Mouse (Mus musculus): ENCODE data around the gene Klf12. TPM values are rescaled to one million over a fixed set of nuclear protein-coding genes. Genes with fewer than 3 reads are reported as not detected.

Gene Klf12
- total RNA-seq, 2 experiments from 2014 or later, result 10.0 to 12.8 TPM

- intact Hi-C loops (cut with DNase I), result no loop called here
- DNase-seq, result no peak
These were observed 44.6 kb downstream of the Klf12 start for GRCm38 (mm10) chr14:100239874-100240273.

- intact Hi-C loops (cut with DNase I), result no loop called here
- DNase-seq, result no peak
These were observed 47.7 kb downstream of the Klf12 start for GRCm38 (mm10) chr14:100236757-100237156.

- intact Hi-C loops (cut with DNase I), result no loop called here
- DNase-seq, result no peak
These were observed 48.7 kb downstream of the Klf12 start for GRCm38 (mm10) chr14:100235746-100236145.

GRCm38 (mm10) chr14:100231384-100231783, 53.1 kb downstream of the Klf12 start:
- intact Hi-C loops (cut with DNase I), result no loop called here

GRCm38 (mm10) chr14:100228120-100228519, 56.4 kb downstream of the Klf12 start:
- intact Hi-C loops (cut with DNase I), result no loop called here
- no peak for DNase-seq

More at GRCm38 (mm10) chr14:100231384-100231783, 53.1 kb downstream of the Klf12 start:
- DNase-seq, result no peak

GRCm38 (mm10) chr14:100227717-100228116, 56.8 kb downstream of the Klf12 start:
- intact Hi-C loops (cut with DNase I), result no loop called here
- no peak for DNase-seq

- DNase-seq, result no peak
These were observed 60.3 kb downstream of the Klf12 start for GRCm38 (mm10) chr14:100224151-100224550.

GRCm38 (mm10) chr14:100222260-100222659, 62.2 kb downstream of the Klf12 start:
- no peak for DNase-seq
- intact Hi-C loops (cut with DNase I), result no loop called here

More at GRCm38 (mm10) chr14:100224151-100224550, 60.3 kb downstream of the Klf12 start:
- intact Hi-C loops (cut with DNase I), result no loop called here

- no peak for DNase-seq
- intact Hi-C loops (cut with DNase I), result no loop called here
These were observed 69.2 kb downstream of the Klf12 start for GRCm38 (mm10) chr14:100215213-100215785.

- intact Hi-C loops (cut with DNase I), result no loop called here
- peak; percentile 19 to 27 for DNase-seq
These were observed 71.4 kb downstream of the Klf12 start for GRCm38 (mm10) chr14:100213066-100213465.

- intact Hi-C loops (cut with DNase I), result no loop called here
These were observed 72.7 kb downstream of the Klf12 start for GRCm38 (mm10) chr14:100211826-100212117.

GRCm38 (mm10) chr14:100211036-100211825, 73.2 kb downstream of the Klf12 start:
- intact Hi-C loops (cut with DNase I), result no loop called here
- peak; percentile 32 to 62 for DNase-seq

More at GRCm38 (mm10) chr14:100211826-100212117, 72.7 kb downstream of the Klf12 start:
- DNase-seq, result no peak

GRCm38 (mm10) chr14:100209814-100210419, 74.6 kb downstream of the Klf12 start:
- DNase-seq, result no peak
- intact Hi-C loops (cut with DNase I), result no loop called here

- DNase-seq, result no peak
- intact Hi-C loops (cut with DNase I), result no loop called here
These were observed 77.4 kb downstream of the Klf12 start for GRCm38 (mm10) chr14:100207081-100207480.

- no peak for DNase-seq
These were observed 78.3 kb downstream of the Klf12 start for GRCm38 (mm10) chr14:100206207-100206606.

GRCm38 (mm10) chr14:100200058-100200688, 84.3 kb downstream of the Klf12 start:
- intact Hi-C loops (cut with DNase I), result no loop called here
- DNase-seq, result no peak

More at GRCm38 (mm10) chr14:100206207-100206606, 78.3 kb downstream of the Klf12 start:
- intact Hi-C loops (cut with DNase I), result no loop called here

- intact Hi-C loops (cut with DNase I), result no loop called here
- DNase-seq, result no peak
These were observed 85.8 kb downstream of the Klf12 start for GRCm38 (mm10) chr14:100198636-100199035.

GRCm38 (mm10) chr14:100197199-100197598, 87.3 kb downstream of the Klf12 start:
- intact Hi-C loops (cut with DNase I), result no loop called here
- DNase-seq, result no peak

GRCm38 (mm10) chr14:100189490-100190197, 94.8 kb downstream of the Klf12 start:
- no peak for DNase-seq
- intact Hi-C loops (cut with DNase I), result no loop called here

GRCm38 (mm10) chr14:100187372-100187771, 97.1 kb downstream of the Klf12 start:
- intact Hi-C loops (cut with DNase I), result no loop called here
- no peak for DNase-seq

GRCm38 (mm10) chr14:100177796-100178195, 106.7 kb downstream of the Klf12 start:
- intact Hi-C loops (cut with DNase I), result no loop called here
- no peak for DNase-seq

Data from gastrocnemius, postnatal 36 days (tissue).